Mouse (Mus musculus) regulatory T cell (primary cell): ENCODE measurements around the gene Ell.

Experiments
- in situ Hi-C: fragments of 300-600 bp; cut with MboI, MseI; formaldehyde crosslinking; loops from one replicate; pipeline ENCODE4 v1.15.1; 2025; ENCODE audit warnings: high pct_unique_total_duplicates

Ell gene

DNA sequence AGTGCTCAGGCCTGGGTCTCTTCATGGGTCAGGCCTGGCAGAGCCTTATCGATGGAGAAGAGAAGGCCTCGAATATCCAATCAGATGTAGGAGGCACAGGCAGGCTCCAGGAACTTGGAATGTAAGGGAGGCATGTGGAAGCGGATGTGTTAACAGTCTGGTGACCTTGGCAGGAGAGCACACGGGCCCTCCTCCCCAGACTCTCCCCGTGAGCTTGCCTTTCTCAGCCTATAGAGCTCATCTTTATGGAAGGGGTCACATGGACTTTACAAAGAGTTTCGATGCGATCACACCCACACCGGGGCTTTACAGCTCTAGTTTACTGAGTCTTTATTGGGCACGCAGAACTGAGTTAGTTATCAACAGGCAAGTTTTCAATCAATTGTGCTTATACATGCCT lies 99.5 kb downstream of the Ell start:
- in situ Hi-C loops: no loop called here
